Mouse (Mus musculus) heart, postnatal 0 days (tissue): ENCODE measurements around the gene Gm20431.

Source experiments
- CTCF ChIP-seq: IDR thresholded peaks from 2 replicates; pipeline ENCODE4 v1.5.1; 2016; ENCODE audit warnings: antibody characterized with exemption, control low read depth, low read depth
- EP300 ChIP-seq: IDR thresholded peaks from 2 replicates; pipeline ENCODE4 v1.6.1; 2016; ENCODE audit warnings: antibody characterized with exemption, low read depth

DNA sequence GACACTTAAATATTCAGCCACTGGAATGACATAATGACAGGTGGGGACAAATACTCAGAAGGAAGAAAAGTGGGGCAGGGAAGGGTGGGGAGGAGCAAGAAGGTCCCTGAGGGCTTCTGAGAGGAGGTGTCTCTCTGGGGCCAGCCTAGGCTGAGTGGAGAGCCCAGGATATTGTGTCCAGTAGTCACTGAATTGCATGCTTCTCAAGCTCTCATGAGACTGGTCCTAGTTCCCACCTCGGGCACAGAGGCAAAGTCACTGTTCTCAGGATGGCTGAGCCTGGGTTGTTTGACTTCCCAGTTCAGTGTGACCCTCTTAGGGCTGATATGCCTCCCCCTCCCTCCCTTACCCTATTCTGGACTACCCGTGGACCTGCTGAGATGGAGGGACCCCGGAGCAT is 31.5 kb upstream of the Gm20431 start:
- TF ChIP-seq CTCF (no peak), EP300 (no peak)
